Mouse (Mus musculus): ENCODE data around the gene Pdcd7.

DNA sequence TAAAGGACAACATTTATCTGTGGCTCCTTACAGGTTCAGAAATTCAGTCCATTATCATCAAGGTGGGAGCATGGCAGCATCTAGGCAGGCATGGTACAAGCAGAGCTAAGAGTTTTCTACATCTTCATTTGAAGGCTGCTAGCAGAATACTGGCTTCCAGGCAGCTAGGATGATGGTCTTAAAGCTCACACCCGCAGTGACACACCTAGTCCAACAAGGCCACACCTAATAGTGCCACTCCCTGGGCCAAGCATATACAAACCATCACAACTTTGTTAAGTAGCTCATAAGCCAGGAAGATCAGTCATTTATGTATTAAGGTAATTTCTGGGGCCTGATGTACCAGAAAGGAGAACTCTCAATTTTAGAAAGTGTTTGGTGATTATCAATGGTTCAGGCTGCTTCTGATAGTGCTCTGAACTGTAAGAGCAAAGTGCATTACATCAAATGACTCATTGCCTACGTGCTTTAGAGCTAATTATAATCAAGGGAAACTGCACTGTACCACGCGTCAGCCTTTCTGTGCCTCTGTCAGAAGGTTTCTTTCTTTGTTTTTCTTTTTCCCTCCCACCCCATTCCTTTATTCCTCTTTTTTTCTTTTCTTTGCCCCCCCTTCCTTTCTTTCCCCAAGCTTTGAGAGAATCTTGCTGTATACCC, 43.4 kb upstream of the Pdcd7 start:
- TF ChIP-seq MAFK (IDR thresholded peaks at IDR 0.05; ENCODE audit: insufficient read depth, low read depth, low read length) (no peak), HCFC1 (IDR thresholded peaks at IDR 0.05; ENCODE audit: borderline replicate concordance, insufficient read depth, low read length) (no peak), ZNF384 (IDR thresholded peaks at IDR 0.05; ENCODE audit: low read depth, low read length) (no peak), ZC3H11A (IDR thresholded peaks at IDR 0.05; ENCODE audit: borderline replicate concordance, low read depth, low read length) (no peak)
